Mouse (Mus musculus): ENCODE results near the gene Cpne2.

DNA sequence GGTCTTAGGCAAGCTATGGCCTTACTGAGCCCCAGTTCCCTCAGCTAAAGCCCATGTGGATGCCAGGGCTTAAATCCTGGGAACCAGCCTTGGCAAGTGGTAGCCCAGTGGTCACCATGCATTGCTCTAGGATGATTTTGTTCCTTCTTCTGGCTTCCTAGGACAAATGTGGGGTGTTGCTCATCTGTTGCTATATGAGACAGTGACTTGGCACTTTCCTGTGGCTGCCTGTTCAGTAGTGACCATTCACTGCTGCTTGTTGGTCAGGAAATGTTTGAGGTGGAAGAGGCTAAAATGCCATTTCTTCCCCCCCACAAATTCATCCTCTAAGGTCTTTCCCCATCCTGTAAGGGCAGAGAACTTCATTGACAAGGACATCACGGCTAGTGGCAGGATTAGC lies 36.6 kb downstream of the Cpne2 start:
- TF ChIP-seq POLR2A (IDR thresholded peaks at IDR 0.05; ENCODE audit: borderline replicate concordance, low read depth, low read length) (no peak), CTCF (IDR thresholded peaks at IDR 0.05; ENCODE audit: low read depth, low read length) (no peak)

Measured in bone marrow macrophage, adult 2 months (primary cell).